Mouse (Mus musculus) lung, embryonic 16.5 days (tissue): ENCODE data around the gene Nif3l1. TPM values are rescaled to one million over a fixed set of nuclear protein-coding genes. Genes with fewer than 3 reads are reported as not detected.

Source experiments
- ATAC-seq: fragments of 200-750 bp; cut with Nextera tagmentation; 2 replicates; pipeline ENCODE4 v1.8.0; 2017; ENCODE audit warnings: low read depth, mild to moderate bottlenecking, moderate library complexity
- H3K27ac ChIP-seq: fragments of 300-500 bp; sonication (generic); 2 replicates; pipeline ENCODE4 v1.5.1; 2014; ENCODE audit warnings: mild to moderate bottlenecking, control low read depth, low read length
- H3K27me3 ChIP-seq: fragments of 300-500 bp; sonication (generic); 2 replicates; pipeline ENCODE4 v1.6.1; 2014; ENCODE audit warnings: low read depth, low read length, mixed read lengths; ENCODE audit not compliant: control insufficient read depth, insufficient read depth
- H3K36me3 ChIP-seq: fragments of 300-500 bp; sonication (generic); 2 replicates; pipeline ENCODE4 v1.6.1; 2014; ENCODE audit warnings: low read length; ENCODE audit not compliant: control insufficient read depth, insufficient read depth
- H3K4me1 ChIP-seq: fragments of 300-500 bp; sonication (generic); replicated peaks from 2 replicates; pipeline ENCODE4 v1.6.1; 2014; ENCODE audit warnings: low read length, mixed read lengths; ENCODE audit not compliant: control insufficient read depth, insufficient read depth
- H3K4me2 ChIP-seq: fragments of 300-500 bp; sonication (generic); 2 replicates; pipeline ENCODE4 v1.6.1; 2014; ENCODE audit warnings: low read depth, low read length, control low read depth
- H3K4me3 ChIP-seq: fragments of 300-500 bp; sonication (generic); 2 replicates; pipeline ENCODE4 v1.5.1; 2014; ENCODE audit warnings: mild to moderate bottlenecking, low read length, control low read depth
- H3K9ac ChIP-seq: fragments of 300-500 bp; sonication (generic); 2 replicates; pipeline ENCODE4 v1.6.1; 2014; ENCODE audit warnings: low read length, control low read depth
- H3K9me3 ChIP-seq: fragments of 300-500 bp; sonication (generic); 2 replicates; pipeline ENCODE4 v1.6.1; 2016; ENCODE audit warnings: low read length; ENCODE audit not compliant: control insufficient read depth
- WGBS: fragments of 180-500 bp; shearing (Covaris S2); extraction: QIAGEN DNeasy Blood & Tissue Kit; methylation state at CpG from one replicate; pipeline ENCODE4 v1.1.7; 2014; 5-methylcytosine and 5-hydroxymethylcytosine counted together
- polyA plus RNA-seq: library from polyadenylated mRNA; unstranded; fragments of >200 nt; fragmentation: Nextera tagmentation; extraction: Ambion mirVana; gene quantifications from 2 replicates; pipeline ENCODE4 v1.2.1, GENCODE M21; 2015

The Nif3l1 gene
- polyA plus RNA-seq, 1 experiment from 2014 or later, result 37.4 TPM

GRCm38 (mm10) chr1:58507249-58507648, 62.3 kb downstream of the Nif3l1 start:
- Histone ChIP-seq H3K36me3 (peaks cover 10% of the 10 kb centered on the region), H3K9me3 (peaks cover 23% of the 10 kb centered on the region), H3K4me3 (no peak overlapping the region), H3K27me3 (no peaks in the 10 kb centered on the region), H3K9ac (no peak overlapping the region), H3K4me1 (peaks cover 7% of the 10 kb centered on the region), H3K4me2 (no peak overlapping the region), H3K27ac (no peak overlapping the region)
- WGBS, result 91% methylated on average over 3 of the region's 3 CpGs
- no peak for ATAC-seq

Other genes starting within 250 kb of the Nif3l1 start
- gene Aox4, start 234.8 kb upstream of the Nif3l1 start, polyA plus RNA-seq, result 0.05 and 0.26 TPM in 2 replicates
- gene Aox2, start 166.8 kb upstream of the Nif3l1 start, polyA plus RNA-seq, result 0.05 TPM in 1 of 2 replicates, not detected in the other
- gene Bzw1, start 52.3 kb upstream of the Nif3l1 start, polyA plus RNA-seq, result 299 and 329 TPM in 2 replicates
- gene Clk1, start 21.1 kb upstream of the Nif3l1 start, polyA plus RNA-seq, result 205 and 227 TPM in 2 replicates
- gene Ppil3, start 335 bp downstream of the Nif3l1 start, polyA plus RNA-seq, result 45.8 and 52.5 TPM in 2 replicates
- gene Orc2, start 60.0 kb downstream of the Nif3l1 start, polyA plus RNA-seq, result 24.1 and 25.7 TPM in 2 replicates
- gene Fam126b, start 141.2 kb downstream of the Nif3l1 start, polyA plus RNA-seq, result 7.2 and 8.7 TPM in 2 replicates
- 176 and 178 TPM in 2 replicates for gene Ndufb3, start 141.2 kb downstream of the Nif3l1 start, polyA plus RNA-seq